Mouse (Mus musculus) intestine, postnatal 0 days (tissue): ENCODE data around the gene Dmrta1. TPM values are rescaled to one million over a fixed set of nuclear protein-coding genes. Genes with fewer than 3 reads are reported as not detected.
A peak's percentile ranks its signal among the peaks of the same experiment; 100 is the strongest.

ENCODE experiments used
- ATAC-seq: fragments of 200-750 bp; cut with Nextera tagmentation; 2 replicates; pipeline ENCODE4 v1.8.0; 2017; ENCODE audit warnings: mild to moderate bottlenecking, moderate TSS enrichment, moderate library complexity
- H3K27ac ChIP-seq: fragments of 300-500 bp; sonication (generic); 2 replicates; pipeline ENCODE4 v1.5.1; 2014; ENCODE audit warnings: mild to moderate bottlenecking, low read depth, low read length, moderate library complexity
- H3K27me3 ChIP-seq: fragments of 300-500 bp; sonication (generic); replicated peaks from 2 replicates; pipeline ENCODE4 v1.6.1; 2014; ENCODE audit warnings: low read length, mixed read lengths; ENCODE audit not compliant: control insufficient read depth, insufficient read depth
- H3K36me3 ChIP-seq: fragments of 300-500 bp; sonication (generic); 2 replicates; pipeline ENCODE4 v1.6.1; 2014; ENCODE audit warnings: mild to moderate bottlenecking, moderate library complexity; ENCODE audit not compliant: control insufficient read depth, insufficient read depth
- H3K4me1 ChIP-seq: fragments of 300-500 bp; sonication (generic); replicated peaks from 2 replicates; pipeline ENCODE4 v1.6.1; 2014; ENCODE audit warnings: antibody characterized with exemption, low read length, mixed read lengths; ENCODE audit not compliant: control insufficient read depth, insufficient read depth
- H3K4me2 ChIP-seq: fragments of 300-500 bp; sonication (generic); replicated peaks from 2 replicates; pipeline ENCODE4 v1.6.1; 2014; ENCODE audit warnings: low read depth, mild to moderate bottlenecking, moderate library complexity
- H3K4me3 ChIP-seq: fragments of 300-500 bp; sonication (generic); 2 replicates; pipeline ENCODE4 v1.5.1; 2014; ENCODE audit warnings: low read depth, low read length
- H3K9ac ChIP-seq: fragments of 300-500 bp; sonication (generic); 2 replicates; pipeline ENCODE4 v1.6.1; 2014; ENCODE audit warnings: mild to moderate bottlenecking, low read depth, low read length
- H3K9me3 ChIP-seq: fragments of 300-500 bp; sonication (generic); 2 replicates; pipeline ENCODE4 v1.6.1; 2016; ENCODE audit warnings: mixed run types; ENCODE audit not compliant: control insufficient read depth
- CTCF ChIP-seq: sonication (generic); IDR thresholded peaks from 2 replicates; pipeline ENCODE4 v1.5.1; 2016; ENCODE audit warnings: low read depth, mild to moderate bottlenecking, control low read depth, antibody characterized with exemption, moderate library complexity
- WGBS: fragments of 180-500 bp; shearing (Covaris S2); extraction: QIAGEN DNeasy Blood & Tissue Kit; methylation state at CpG from one replicate; pipeline ENCODE4 v1.1.7; 2014; 5-methylcytosine and 5-hydroxymethylcytosine counted together
- polyA plus RNA-seq: library from polyadenylated mRNA; unstranded; fragments of >200 nt; fragmentation: Nextera tagmentation; extraction: Ambion mirVana; gene quantifications from 2 replicates; pipeline ENCODE4 v1.2.1, GENCODE M21; 2015

Gene Dmrta1
- polyA plus RNA-seq = not detected in 2 replicates

- no peak within 1 kb of the TSS for H3K9ac ChIP-seq
- H3K27ac ChIP-seq = no peak within 1 kb of the TSS
- no peaks in the 10 kb centered on the region for H3K27me3 ChIP-seq
- H3K4me1 ChIP-seq = no peaks in the 10 kb centered on the region
- WGBS = 70% methylated on average over 5 of the region's 5 CpGs
- no peaks in the 10 kb centered on the region for H3K9me3 ChIP-seq
- ATAC-seq = no peak
- no peaks in the 10 kb centered on the region for H3K36me3 ChIP-seq
- no peak for TF ChIP-seq CTCF
- H3K4me2 ChIP-seq = no peak within 1 kb of the TSS
- no peak within 1 kb of the TSS for H3K4me3 ChIP-seq
Measured at GRCm38 (mm10) chr4:89679195-89679594, at the start of gene Dmrta1. Gene Dmrta1 (plus strand): TSS chr4:89679436.

- Histone ChIP-seq H3K27me3 (no peaks in the 10 kb centered on the region), H3K4me3 (no peak overlapping the region), H3K9ac (no peak overlapping the region), H3K27ac (no peak overlapping the region), H3K9me3 (no peaks in the 10 kb centered on the region), H3K4me1 (no peaks in the 10 kb centered on the region), H3K4me2 (no peak overlapping the region), H3K36me3 (no peaks in the 10 kb centered on the region)
- WGBS = 71% methylated on average over 3 of the region's 3 CpGs
- no peak for TF ChIP-seq CTCF
- ATAC-seq = no peak
Measured at GRCm38 (mm10) chr4:89630374-89631079, 48.7 kb upstream of the Dmrta1 start.

- no peaks in the 10 kb centered on the region for H3K4me1 ChIP-seq
- ATAC-seq = peak; percentile 69
Measured at GRCm38 (mm10) chr4:89631560-89631959, 47.7 kb upstream of the Dmrta1 start.

GRCm38 (mm10) chr4:89638651-89639050 is 40.6 kb upstream of the Dmrta1 start:
- Histone ChIP-seq H3K4me2 (no peak overlapping the region), H3K4me3 (no peak overlapping the region), H3K27ac (no peak overlapping the region), H3K4me1 (no peaks in the 10 kb centered on the region), H3K36me3 (no peaks in the 10 kb centered on the region), H3K9me3 (no peaks in the 10 kb centered on the region), H3K9ac (no peak overlapping the region), H3K27me3 (no peaks in the 10 kb centered on the region)
- no peak for ATAC-seq
- 17% methylated on average over 6 of the region's 6 CpGs for WGBS
- no peak for TF ChIP-seq CTCF

More at GRCm38 (mm10) chr4:89631560-89631959, 47.7 kb upstream of the Dmrta1 start:
- Histone ChIP-seq H3K4me2 (no peak overlapping the region), H3K9me3 (no peaks in the 10 kb centered on the region), H3K9ac (no peak overlapping the region), H3K27me3 (no peaks in the 10 kb centered on the region), H3K4me3 (no peak overlapping the region), H3K27ac (no peak overlapping the region), H3K36me3 (no peaks in the 10 kb centered on the region)
- TF ChIP-seq CTCF = no peak
- 61% methylated on average over 6 of the region's 6 CpGs for WGBS

GRCm38 (mm10) chr4:89644235-89645115 is 34.8 kb upstream of the Dmrta1 start:
- no peak overlapping the region for H3K4me3 ChIP-seq
- H3K9me3 ChIP-seq = no peaks in the 10 kb centered on the region
- WGBS = 68% methylated on average over 9 of the region's 9 CpGs
- no peaks in the 10 kb centered on the region for H3K36me3 ChIP-seq
- TF ChIP-seq CTCF = no peak
- H3K27ac ChIP-seq = no peak overlapping the region
- H3K4me1 ChIP-seq = no peaks in the 10 kb centered on the region
- no peak for ATAC-seq
- no peak overlapping the region for H3K4me2 ChIP-seq
- no peaks in the 10 kb centered on the region for H3K27me3 ChIP-seq
- no peak overlapping the region for H3K9ac ChIP-seq

- Histone ChIP-seq H3K27me3 (no peaks in the 10 kb centered on the region), H3K4me2 (no peak overlapping the region), H3K4me3 (no peak overlapping the region), H3K9me3 (no peaks in the 10 kb centered on the region), H3K9ac (no peak overlapping the region), H3K36me3 (no peaks in the 10 kb centered on the region), H3K27ac (no peak overlapping the region), H3K4me1 (no peaks in the 10 kb centered on the region)
- no peak for ATAC-seq
- no peak for TF ChIP-seq CTCF
- WGBS = 81% methylated on average over 20 of the region's 20 CpGs
Measured at GRCm38 (mm10) chr4:89650352-89651311, 28.6 kb upstream of the Dmrta1 start.
